Mouse (Mus musculus) megakaryocyte, adult 5-6 weeks (primary cell): ENCODE data around the gene Usp6nl. TPM values are rescaled to one million over a fixed set of nuclear protein-coding genes. Genes with fewer than 3 reads are reported as not detected.

Source experiments
- ATAC-seq: 2 replicates; pipeline ENCODE4 v1.8.0; 2016; ENCODE audit warnings: mild to moderate bottlenecking, inconsistent platforms; ENCODE audit not compliant: poor library complexity, severe bottlenecking
- total RNA-seq, 2 experiments: library from RNA; stranded (forward) in 1 of 2; stranded (reverse) in 1 of 2; fragments of 153-499, 151-499 nt in 1 of 2; fragments of 221-1000, 200-1000 nt in 1 of 2; gene quantifications; 2 replicates each; pipeline versions ENCODE4 v1.2.3 to v1.2.4; 2015 to 2017

The Usp6nl gene
- total RNA-seq, 2 experiments from 2014 or later, result 6.1 to 8.2 TPM

GRCm38 (mm10) chr2:6366973-6367372 is 44.5 kb downstream of the Usp6nl start:
- ATAC-seq, result no peak

GRCm38 (mm10) chr2:6367497-6367896 is 45.0 kb downstream of the Usp6nl start:
- ATAC-seq, result no peak

- ATAC-seq, result no peak
Observed at GRCm38 (mm10) chr2:6374216-6374615, 51.7 kb downstream of the Usp6nl start.

GRCm38 (mm10) chr2:6376071-6376470 is 53.6 kb downstream of the Usp6nl start:
- ATAC-seq, result no peak

GRCm38 (mm10) chr2:6376941-6377340 is 54.5 kb downstream of the Usp6nl start:
- no peak for ATAC-seq

GRCm38 (mm10) chr2:6378590-6379205 is 56.2 kb downstream of the Usp6nl start:
- peak; percentile 85 for ATAC-seq

- peak; percentile 30 for ATAC-seq
Observed at GRCm38 (mm10) chr2:6379731-6380212, 57.3 kb downstream of the Usp6nl start.

- ATAC-seq, result no peak
Observed at GRCm38 (mm10) chr2:6380401-6380800, 57.9 kb downstream of the Usp6nl start.

- no peak for ATAC-seq
Observed at GRCm38 (mm10) chr2:6384407-6385146, 62.1 kb downstream of the Usp6nl start.

- ATAC-seq, result no peak
Observed at GRCm38 (mm10) chr2:6389162-6389561, 66.7 kb downstream of the Usp6nl start.

GRCm38 (mm10) chr2:6391261-6391660 is 68.8 kb downstream of the Usp6nl start:
- no peak for ATAC-seq

GRCm38 (mm10) chr2:6391940-6392339 is 69.5 kb downstream of the Usp6nl start:
- ATAC-seq, result no peak

GRCm38 (mm10) chr2:6395851-6396625 is 73.6 kb downstream of the Usp6nl start:
- no peak for ATAC-seq

- ATAC-seq, result no peak
Observed at GRCm38 (mm10) chr2:6396626-6397146, 74.2 kb downstream of the Usp6nl start.

- no peak for ATAC-seq
Observed at GRCm38 (mm10) chr2:6397166-6397565, 74.7 kb downstream of the Usp6nl start.

GRCm38 (mm10) chr2:6398826-6399225 is 76.4 kb downstream of the Usp6nl start:
- ATAC-seq, result no peak

- no peak for ATAC-seq
Observed at GRCm38 (mm10) chr2:6401039-6401438, 78.6 kb downstream of the Usp6nl start.

- ATAC-seq, result no peak
Observed at GRCm38 (mm10) chr2:6403375-6403774, 80.9 kb downstream of the Usp6nl start.

- ATAC-seq, result no peak
Observed at GRCm38 (mm10) chr2:6403991-6404390, 81.5 kb downstream of the Usp6nl start.

- ATAC-seq, result no peak
Observed at GRCm38 (mm10) chr2:6404627-6405026, 82.2 kb downstream of the Usp6nl start.
